ENCODE assay signal across 10 mouse cellular contexts in genomic region chr4:42953435-42954094, GRCm38 (mm10). TPM values are rescaled to one million over a fixed set of nuclear protein-coding genes. Genes with fewer than 3 reads are reported as not detected.
A peak's percentile ranks its signal among the peaks of the same experiment; 100 is the strongest.
DNase-seq lines count a peak whose midpoint lies in the region; ATAC-seq and TF ChIP-seq lines count a peak whose summit lies in the region.
"Had no signal": no experiment of that assay in that cellular context is flagged by ENCODE, and none has a peak within 500 bp of the region (broad histone marks: within the 10 kb centered on the region; RNA-seq: fewer than 3 reads in every experiment).

No protein-coding gene starts in this region.

- WGBS in kidney, adult 2 months, result 50% methylated on average over 10 of the region's 10 CpGs

- no peaks in the 10 kb centered on the region for H3K36me3 ChIP-seq in kidney, adult 2 months (ENCODE audit: control insufficient read depth, insufficient read depth, low read length)

- no peak for TF ChIP-seq POLR2A in kidney, adult 2 months (IDR thresholded peaks at IDR 0.05; ENCODE audit: low read depth, low read length)

- H3K27ac ChIP-seq in kidney, adult 2 months (ENCODE audit: insufficient read depth, low read depth, low read length), result no peak overlapping the region
- H3K27ac ChIP-seq: macrophage had no signal

- H3K27me3 ChIP-seq in kidney, adult 2 months (replicated peaks; ENCODE audit: control insufficient read depth, insufficient read depth, low read length), result no peaks in the 10 kb centered on the region

- H3K4me3 ChIP-seq in kidney, adult 2 months (ENCODE audit: insufficient read depth, low read depth, low read length), result no peak overlapping the region

- peaks cover 8% of the 10 kb centered on the region; the same call in 1 of the 2 replicates for H3K4me1 ChIP-seq in kidney, adult 2 months (ENCODE audit: control insufficient read depth, insufficient read depth, low read length)

- no peak for TF ChIP-seq CTCF in kidney, adult 2 months (conservative IDR thresholded peaks at IDR 0.05; ENCODE audit: insufficient read depth, insufficient read length, low read depth, low read length)

- ATAC-seq in inflammation-experienced regulatory T-cells, adult 6 months, result no peak
- ATAC-seq in megakaryocyte, adult 5-6 weeks (ENCODE audit: poor library complexity, severe bottlenecking), result no peak

- DNase-seq in kidney, adult 2 months, result peak; percentile 32
- no peak for DNase-seq in kidney, adult 9 months
- peak; percentile 75 to 87 for DNase-seq in cerebellum, postnatal 14 days
- DNase-seq in heart, adult 11 months, result peak; percentile 99
- peak; percentile 35 for DNase-seq in kidney, postnatal 10 days
- DNase-seq in right cerebral cortex, postnatal 25 days, result peak; percentile 48

RNA-seq across cellular contexts. Expression of gene Dnajb5, which starts 4.0 kb away (rescaled TPM):
- 6.5 and 8.1 TPM in 2 replicates for polyA plus RNA-seq in kidney, adult 2 months (2012; rRNA removed)
- polyA plus RNA-seq in inflammation-experienced regulatory T-cells, adult 6 months (2017; shearing (Covaris generic)), result 1 to 10 TPM; 2.1 to 5.3 (median 2.3) TPM
- total RNA-seq in megakaryocyte, adult 5-6 weeks (2015), result 5.4 and 6.0 TPM in 2 replicates
- 2.6 and 6.3 TPM in 2 replicates for total RNA-seq in megakaryocyte, adult 5-6 weeks (2017)

RNA-seq across cellular contexts. Expression of gene 1700022I11Rik, which starts 15.8 kb away (rescaled TPM):
- not detected in 2 replicates for polyA plus RNA-seq in kidney, adult 2 months (2012; rRNA removed)
- 1 to 10 TPM in 1 of 3 experiments, under 1 TPM in 1, not detected in 1; 0.35 to 1.1 TPM for polyA plus RNA-seq in inflammation-experienced regulatory T-cells, adult 6 months (2017; shearing (Covaris generic))
- total RNA-seq in megakaryocyte, adult 5-6 weeks (2015), result not detected in 2 replicates
- total RNA-seq in megakaryocyte, adult 5-6 weeks (2017), result not detected in 2 replicates
- polyA plus RNA-seq: G1E had no signal

RNA-seq across cellular contexts. Expression of gene Phf24, which starts 37.1 kb away (rescaled TPM):
- polyA plus RNA-seq in kidney, adult 2 months (2012; rRNA removed), result 1.1 TPM in 2 replicates
- polyA plus RNA-seq in inflammation-experienced regulatory T-cells, adult 6 months (2017; shearing (Covaris generic)), result not detected
- total RNA-seq in megakaryocyte, adult 5-6 weeks (2015), result not detected in 2 replicates
- total RNA-seq in megakaryocyte, adult 5-6 weeks (2017), result under 0.01 TPM in 1 of 2 replicates, not detected in the other
- polyA plus RNA-seq: macrophage had no signal

RNA-seq across cellular contexts. Expression of gene Vcp, which starts 46.7 kb away (rescaled TPM):
- 112 and 130 TPM in 2 replicates for polyA plus RNA-seq in kidney, adult 2 months (2012; rRNA removed)
- polyA plus RNA-seq in inflammation-experienced regulatory T-cells, adult 6 months (2017; shearing (Covaris generic)), result 100 to 1,000 TPM; 144 to 162 (median 154) TPM
- total RNA-seq in megakaryocyte, adult 5-6 weeks (2015), result 81.5 and 86.4 TPM in 2 replicates
- total RNA-seq in megakaryocyte, adult 5-6 weeks (2017), result 154 and 165 TPM in 2 replicates

RNA-seq across cellular contexts. Expression of gene Fancg, which starts 56.7 kb away (rescaled TPM):
- polyA plus RNA-seq in kidney, adult 2 months (2012; rRNA removed), result 6.8 and 7.1 TPM in 2 replicates
- 10 to 100 TPM; 22.9 to 41.7 (median 31.8) TPM for polyA plus RNA-seq in inflammation-experienced regulatory T-cells, adult 6 months (2017; shearing (Covaris generic))
- total RNA-seq in megakaryocyte, adult 5-6 weeks (2015), result 11.3 and 12.5 TPM in 2 replicates
- total RNA-seq in megakaryocyte, adult 5-6 weeks (2017), result 13.0 and 14.3 TPM in 2 replicates
